Mouse (Mus musculus) layer of hippocampus, postnatal 14 days (tissue): ENCODE results near the gene Zfp536. TPM values are rescaled to one million over a fixed set of nuclear protein-coding genes. Genes with fewer than 3 reads are reported as not detected.
"Not testable (repeated sequence)": the region's sequence is repeated elsewhere in the genome, so short reads cannot be mapped to it uniquely, and the experiment has no call there.

ENCODE experiments used
- DNase-seq, 2 experiments: peaks; one replicate each; pipeline ENCODE4 v3.0.0; 2021 to 2022; ENCODE audit warnings: low spot score in 2 of 2, mixed read lengths in 1 of 2
- total RNA-seq, 2 experiments: library from RNA; stranded (reverse); gene quantifications; 2 replicates each; pipeline ENCODE4 v1.2.3; 2021

Gene Zfp536
- total RNA-seq, 2 experiments from 2014 or later: 49.4 to 49.5 TPM

DNA sequence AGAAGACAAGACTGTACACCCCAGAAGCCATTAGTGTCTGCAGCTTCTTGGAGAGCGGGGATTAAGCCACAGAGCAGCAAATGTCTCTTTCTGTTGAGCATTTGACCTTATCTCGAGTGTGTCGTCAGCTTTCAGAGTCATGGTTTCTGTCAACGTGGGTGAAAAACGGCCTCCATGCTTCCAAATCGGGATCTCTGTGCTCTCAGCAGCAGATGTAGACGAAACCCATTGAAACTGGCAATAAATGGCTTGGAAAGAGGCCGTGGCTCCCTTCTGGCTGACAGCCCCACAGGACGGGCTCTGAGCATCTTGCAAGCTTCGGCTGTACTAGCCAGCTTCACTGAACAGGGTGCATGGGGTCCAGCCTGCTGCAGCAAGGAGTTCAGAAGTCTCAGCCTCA is 159.1 kb downstream of the Zfp536 start:
- DNase-seq: no peak

DNA sequence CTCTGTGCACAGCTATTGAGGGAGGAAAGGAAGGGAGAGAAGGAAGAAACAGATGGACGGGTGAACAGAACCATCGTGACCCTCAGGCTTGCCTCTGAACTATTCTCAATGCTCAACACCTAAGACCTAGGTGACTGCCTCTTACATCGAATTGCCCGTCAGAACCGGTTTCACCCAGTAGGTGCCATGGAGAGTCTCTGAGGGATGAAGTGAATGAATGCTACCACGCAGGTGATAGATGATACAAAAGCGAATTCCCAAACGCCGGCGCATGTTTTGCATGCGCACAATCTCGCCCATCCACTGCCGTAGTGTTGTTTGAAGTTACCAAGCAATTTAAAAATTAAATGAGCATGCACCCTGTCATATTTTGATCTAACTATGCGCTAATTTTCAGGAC is 164.9 kb downstream of the Zfp536 start:
- no peak for DNase-seq

DNA sequence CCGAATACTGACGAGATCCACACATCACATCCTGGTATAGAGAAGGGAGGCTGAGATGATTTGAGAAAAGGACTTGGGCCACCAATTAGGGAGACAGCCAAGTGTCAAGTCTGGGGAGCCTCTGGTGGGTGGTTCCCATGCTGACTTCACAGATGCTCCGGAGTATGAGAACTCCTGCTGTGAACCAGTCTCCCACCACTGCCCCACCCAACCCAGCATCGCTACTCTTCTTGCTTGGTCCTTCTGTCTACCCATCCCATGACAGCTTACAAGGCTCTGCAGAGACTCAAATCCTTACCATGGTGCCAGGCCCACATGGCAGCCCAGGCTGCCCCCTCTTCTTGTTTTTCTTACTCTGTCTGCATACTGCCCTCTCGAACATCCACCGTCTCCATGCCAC is 165.5 kb downstream of the Zfp536 start:
- no peak for DNase-seq

DNA sequence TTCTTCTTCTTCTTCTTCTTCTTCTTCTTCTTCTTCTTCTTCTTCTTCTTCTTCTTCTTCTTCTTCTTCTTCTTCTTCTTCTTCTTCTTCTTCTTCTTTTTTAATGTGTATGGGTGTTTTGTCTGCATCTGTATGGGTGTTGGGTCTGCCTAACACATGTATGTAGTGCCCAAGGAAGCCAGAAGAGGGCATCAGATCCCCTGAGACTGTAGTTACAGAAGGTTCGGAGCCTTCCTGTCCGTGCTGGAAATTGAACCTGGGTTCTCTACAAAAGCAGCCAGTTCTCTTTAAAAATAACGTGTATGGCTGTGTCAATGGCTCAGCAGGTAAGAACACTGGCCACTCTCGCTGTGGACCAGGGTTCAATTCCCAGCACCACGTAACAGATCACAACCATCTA is 167.0 kb downstream of the Zfp536 start:
- no peak for DNase-seq

DNA sequence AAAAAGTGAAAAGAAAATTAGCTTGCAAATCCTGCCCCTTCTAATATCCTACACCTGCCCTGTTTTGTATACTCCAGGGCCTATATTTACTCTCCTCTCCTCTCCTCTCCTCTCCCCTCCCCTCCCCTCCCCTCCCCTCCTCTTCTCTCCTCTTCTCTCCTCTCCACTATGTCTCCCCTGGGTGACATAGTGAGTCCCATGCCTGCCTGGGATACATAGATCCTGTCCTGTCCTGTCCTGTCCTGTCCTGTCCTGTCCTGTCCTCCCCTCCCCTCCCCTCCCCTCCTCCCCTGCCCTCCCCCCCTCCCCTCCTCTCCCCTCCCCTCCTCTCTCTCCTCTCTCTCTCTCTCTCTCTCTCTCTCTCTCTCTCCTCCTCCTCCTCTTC is 169.9 kb downstream of the Zfp536 start:
- not testable (repeated sequence) for DNase-seq

DNA sequence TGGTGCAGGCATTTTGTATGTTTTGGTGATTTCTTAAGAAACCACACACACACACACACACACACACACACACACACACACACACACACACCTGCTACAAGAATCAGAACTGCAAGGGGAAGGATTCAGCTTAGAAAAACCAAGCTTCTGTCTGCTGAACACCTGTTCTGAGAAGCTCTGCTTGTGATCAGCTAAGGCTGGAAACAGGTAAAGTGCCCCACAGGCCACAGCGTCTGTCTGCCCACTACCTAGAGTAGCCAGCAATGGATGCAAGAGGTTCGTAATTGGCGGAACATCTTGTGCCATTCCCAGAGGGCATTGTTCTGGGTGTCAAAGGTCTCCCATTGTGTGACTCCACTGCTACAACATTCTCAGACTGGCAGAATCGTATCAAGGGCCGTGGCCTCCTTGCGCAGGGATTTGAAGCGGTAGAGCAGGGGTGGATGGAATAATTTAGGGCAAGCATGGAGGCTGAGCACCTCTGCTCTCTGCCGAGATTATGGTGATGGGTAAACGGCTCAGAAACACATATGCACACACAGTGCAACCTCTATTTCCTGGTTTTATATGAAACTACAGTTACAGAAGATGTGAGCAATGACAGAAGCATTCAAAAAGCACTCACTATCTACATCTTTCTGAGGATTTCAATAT is 170.4 kb downstream of the Zfp536 start:
- DNase-seq: no peak

GRCm38 (mm10) chr7:37600318-37600717 is 173.1 kb downstream of the Zfp536 start:
- no peak for DNase-seq

- DNase-seq: no peak
Observed at GRCm38 (mm10) chr7:37594211-37595030, 179.0 kb downstream of the Zfp536 start.

GRCm38 (mm10) chr7:37593566-37593965 is 179.9 kb downstream of the Zfp536 start:
- DNase-seq: no peak

DNA sequence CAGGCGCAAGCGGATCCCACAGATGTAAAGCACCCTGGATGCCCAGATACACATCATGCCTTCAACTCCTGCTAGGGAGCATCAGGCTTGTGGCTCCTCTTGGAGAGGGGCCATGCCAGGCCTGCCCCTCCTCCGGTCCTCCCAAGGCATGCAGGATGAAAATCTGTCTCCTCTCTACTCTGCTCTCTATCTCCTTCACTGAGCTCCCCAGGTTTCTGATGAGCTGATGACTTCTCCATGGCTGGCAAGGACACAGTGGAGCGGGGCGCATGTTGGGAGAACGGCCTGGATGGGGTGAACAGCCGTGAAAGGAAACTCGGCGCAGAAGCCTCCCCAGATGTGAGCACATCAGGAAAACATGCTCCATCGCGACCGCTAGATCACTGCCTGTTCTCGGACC is 186.7 kb downstream of the Zfp536 start:
- DNase-seq: no peak

GRCm38 (mm10) chr7:37581262-37581661 is 192.2 kb downstream of the Zfp536 start:
- DNase-seq: no peak

DNA sequence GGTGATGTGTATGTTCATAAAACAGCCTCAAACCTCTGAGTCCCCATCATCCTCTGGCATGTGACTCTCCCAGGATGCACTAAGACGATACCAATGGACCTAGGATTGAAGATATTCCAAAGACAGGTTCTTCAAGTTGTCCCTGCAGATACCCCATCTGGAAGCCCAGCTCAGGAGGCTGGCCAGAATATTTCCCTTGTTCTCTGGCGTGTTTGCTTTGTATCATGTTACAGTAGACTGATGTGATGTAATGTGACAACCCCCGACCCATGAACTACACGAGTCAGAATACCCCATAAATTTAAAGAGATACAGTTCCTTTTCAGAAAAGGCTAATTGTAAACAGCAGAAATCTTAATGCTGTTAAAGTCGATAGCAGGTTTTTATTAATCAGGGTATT is 192.9 kb downstream of the Zfp536 start:
- DNase-seq: no peak

- DNase-seq: no peak
Observed at GRCm38 (mm10) chr7:37572021-37572420, 201.4 kb downstream of the Zfp536 start.

- no peak for DNase-seq
Observed at GRCm38 (mm10) chr7:37568811-37569500, 204.5 kb downstream of the Zfp536 start.

GRCm38 (mm10) chr7:37568041-37568440 is 205.4 kb downstream of the Zfp536 start:
- no peak for DNase-seq

- DNase-seq: no peak
Observed at GRCm38 (mm10) chr7:37566019-37566418, 207.4 kb downstream of the Zfp536 start.

GRCm38 (mm10) chr7:37565371-37565770 is 208.1 kb downstream of the Zfp536 start:
- no peak for DNase-seq

- no peak for DNase-seq
Observed at GRCm38 (mm10) chr7:37564644-37565043, 208.8 kb downstream of the Zfp536 start.

DNA sequence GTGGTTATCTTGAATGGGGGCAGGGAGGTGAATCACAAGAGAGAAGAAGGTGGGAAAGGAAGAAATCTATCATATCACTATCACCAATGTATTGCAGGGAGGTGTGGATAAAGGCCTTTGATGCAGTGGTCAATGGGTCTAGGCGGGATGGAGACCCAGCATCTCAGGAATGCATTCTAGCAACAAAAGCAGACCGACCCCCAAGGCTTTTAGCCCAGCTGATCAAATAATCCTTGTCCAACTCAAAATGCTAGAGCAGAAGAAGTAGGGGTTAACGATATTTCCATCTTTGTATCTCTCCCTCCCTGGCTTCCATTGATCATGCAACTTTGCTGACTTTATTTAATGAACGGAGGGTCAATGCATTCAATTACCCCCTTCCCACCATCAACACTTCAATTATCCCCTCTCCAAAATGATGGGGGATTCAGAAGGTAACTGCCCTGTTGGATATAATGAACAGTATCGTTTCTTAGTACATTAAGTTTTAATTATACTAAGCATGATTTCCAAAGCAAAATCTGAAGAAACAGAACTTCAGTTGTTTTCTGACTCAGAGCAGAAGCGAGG is 209.5 kb downstream of the Zfp536 start:
- DNase-seq: no peak

- peak; percentile 41 to 64 for DNase-seq
Observed at GRCm38 (mm10) chr7:37563171-37563574, 210.3 kb downstream of the Zfp536 start.

- no peak for DNase-seq
Observed at GRCm38 (mm10) chr7:37562505-37562904, 210.9 kb downstream of the Zfp536 start.

GRCm38 (mm10) chr7:37560581-37560980 is 212.9 kb downstream of the Zfp536 start:
- no peak for DNase-seq
